Mouse (Mus musculus) urinary bladder, postnatal 4 days (tissue): ENCODE results near the gene Olfr945.

Experiments used
- DNase-seq, 2 experiments: peaks; one replicate each; pipeline ENCODE4 v3.0.0; 2021 to 2022; ENCODE audit warnings: low spot score in 2 of 2

Gene Olfr945

DNA sequence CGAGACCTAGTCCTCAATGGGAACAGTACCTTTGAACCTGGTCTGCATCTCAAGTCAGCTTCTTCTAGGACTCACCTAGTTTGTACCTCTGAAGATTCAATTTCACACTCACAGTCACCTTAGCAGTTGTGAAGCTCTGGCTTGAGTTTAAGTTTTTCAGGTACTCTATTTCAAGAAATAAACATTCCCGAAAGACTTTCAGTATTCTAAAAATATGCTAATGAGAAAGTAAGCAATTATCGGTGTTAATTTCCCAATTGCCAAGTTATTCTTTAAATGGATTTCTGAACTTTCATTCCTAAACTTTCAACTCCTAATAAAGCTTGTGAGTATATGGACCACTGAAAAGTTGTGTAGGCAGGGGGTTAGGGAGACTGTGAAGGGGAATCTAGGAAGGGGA is at the start of gene Olfr945:
TSS of gene Olfr945 (minus strand) at position 101 of the 400 bp plus-strand sequence.
- no peak for DNase-seq

DNA sequence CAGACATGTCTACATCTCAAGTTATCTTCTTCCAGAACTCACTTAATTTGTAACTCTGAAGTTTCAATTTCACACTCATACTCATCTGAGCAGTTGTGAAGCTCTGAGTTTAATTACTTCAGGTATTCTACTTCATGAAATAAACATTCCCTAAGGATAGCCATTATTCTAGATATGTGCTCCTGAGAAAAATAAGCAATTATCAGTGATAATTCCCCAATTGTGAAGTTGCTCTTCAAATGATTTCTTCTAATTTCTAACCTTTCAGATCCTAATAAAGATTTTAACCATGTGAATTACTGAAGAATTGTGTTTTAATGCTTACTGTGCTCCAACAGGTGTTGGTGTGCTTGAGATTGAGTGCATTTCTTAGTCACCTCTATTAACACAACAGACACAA is 49.3 kb upstream of the Olfr945 start, which contains the start of gene Olfr948:
TSS of gene Olfr948 (minus strand) at position 101 of the 400 bp plus-strand sequence.
- DNase-seq: no peak

DNA sequence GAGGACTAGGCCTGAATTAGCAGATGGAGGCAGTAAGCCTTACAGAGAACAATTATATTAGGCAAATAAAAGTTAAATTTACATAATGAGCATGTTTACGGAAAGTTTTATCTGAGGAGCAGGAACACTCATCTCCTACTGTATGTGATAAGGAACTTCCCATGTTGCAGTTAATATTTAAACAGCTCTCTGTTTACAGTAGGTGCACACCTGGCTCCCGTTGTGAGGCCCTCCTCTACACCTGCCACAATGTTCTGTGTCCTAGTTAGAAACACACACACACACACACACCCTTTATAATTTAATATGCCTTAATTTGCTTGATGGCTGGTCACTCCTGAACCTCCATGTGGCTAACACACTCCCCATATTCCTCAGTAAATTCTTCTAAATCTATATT is 10.5 kb upstream of the Olfr945 start:
- no peak for DNase-seq

DNA sequence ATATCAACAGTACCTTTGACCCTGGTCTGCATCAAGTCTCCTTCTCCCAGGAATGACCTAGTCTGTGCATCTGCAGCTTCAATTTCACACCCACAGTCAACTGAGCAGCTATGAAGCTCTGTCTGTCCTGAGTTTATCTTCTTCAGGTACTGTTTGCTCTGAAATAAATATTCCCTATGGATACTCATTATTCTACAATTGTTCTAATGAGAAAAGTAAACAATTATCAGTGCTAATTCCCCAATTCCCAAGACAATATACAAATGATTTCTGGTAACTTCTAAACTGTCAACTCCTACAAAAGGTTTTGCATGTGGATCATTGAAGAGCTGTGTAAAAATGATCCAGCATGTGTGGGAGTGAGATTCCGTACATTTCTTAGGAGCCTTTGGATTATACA is 26.7 kb downstream of the Olfr945 start, which contains the start of gene Olfr1537:
TSS of gene Olfr1537 (minus strand) at position 101 of the 400 bp plus-strand sequence.
- DNase-seq: no peak
